Comparison of ENCODE assay signal across 20 mouse cellular contexts in the genomic region with DNA sequence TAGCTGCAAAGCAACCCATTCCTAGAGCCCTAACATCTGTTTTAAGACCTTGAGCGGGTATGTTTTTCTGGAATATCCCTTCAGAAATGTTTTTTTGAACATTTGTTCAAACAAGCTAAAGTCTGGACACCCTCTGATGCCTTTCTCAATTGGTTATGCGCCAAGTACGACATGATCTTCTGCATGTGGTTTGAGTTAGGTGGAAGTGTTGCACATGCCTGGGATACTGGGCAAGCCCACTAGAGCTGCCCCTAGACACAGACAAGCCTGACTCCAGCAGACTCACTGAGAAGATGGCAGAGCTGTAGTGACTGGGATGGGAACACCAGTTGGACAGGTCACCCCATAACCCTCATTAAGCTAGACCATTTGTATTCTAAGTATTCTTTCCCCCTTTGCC.
"Had no signal": no experiment of that assay in that cellular context is flagged by ENCODE, and none has a peak within 500 bp of the region (broad histone marks: within the 10 kb centered on the region; RNA-seq: fewer than 3 reads in every experiment).

No protein-coding gene starts in this region.

- H3K9ac ChIP-seq: lung, embryonic 14.5 days; midbrain, embryonic 12.5 days; neural tube, embryonic 13.5 days; neural tube, embryonic 15.5 days; stomach, embryonic 15.5 days had no signal

- H3K9me3 ChIP-seq: midbrain, embryonic 10.5 days; midbrain, embryonic 12.5 days; neural tube, embryonic 13.5 days; neural tube, embryonic 15.5 days; stomach, embryonic 15.5 days had no signal

- H3K27me3 ChIP-seq: stomach, embryonic 15.5 days had no signal

- ATAC-seq: midbrain, embryonic 16.5 days had no signal

- H3K27ac ChIP-seq: midbrain, embryonic 10.5 days; midbrain, embryonic 12.5 days; neural tube, embryonic 13.5 days; neural tube, embryonic 15.5 days; stomach, embryonic 15.5 days; stomach, postnatal 0 days had no signal

- H3K36me3 ChIP-seq: neural tube, embryonic 15.5 days; stomach, embryonic 15.5 days had no signal

- H3K4me3 ChIP-seq: midbrain, embryonic 10.5 days; midbrain, embryonic 12.5 days; myocyte; neural tube, embryonic 13.5 days; neural tube, embryonic 15.5 days; stomach, embryonic 15.5 days had no signal

- H3K4me1 ChIP-seq: midbrain, embryonic 10.5 days; midbrain, embryonic 12.5 days; neural tube, embryonic 13.5 days; neural tube, embryonic 15.5 days; stomach, embryonic 15.5 days had no signal

- H3K4me2 ChIP-seq: lung, embryonic 14.5 days; midbrain, embryonic 12.5 days; neural tube, embryonic 13.5 days; neural tube, embryonic 15.5 days; stomach, embryonic 15.5 days had no signal

- DNase-seq: lung, adult 18-20 months; lung, embryonic 14.5 days; lung, postnatal 10 days; lung, postnatal 4 days; midbrain, embryonic 14.5 days; retina, postnatal 1 day; right cerebral cortex, adult 18-20 months; right cerebral cortex, postnatal 25 days; right cerebral cortex, postnatal 4 days; thymus, adult 2 months; thymus, postnatal 25 days; thymus, postnatal 4 days had no signal
